Mouse (Mus musculus): ENCODE measurements around the gene Barx2.

DNA sequence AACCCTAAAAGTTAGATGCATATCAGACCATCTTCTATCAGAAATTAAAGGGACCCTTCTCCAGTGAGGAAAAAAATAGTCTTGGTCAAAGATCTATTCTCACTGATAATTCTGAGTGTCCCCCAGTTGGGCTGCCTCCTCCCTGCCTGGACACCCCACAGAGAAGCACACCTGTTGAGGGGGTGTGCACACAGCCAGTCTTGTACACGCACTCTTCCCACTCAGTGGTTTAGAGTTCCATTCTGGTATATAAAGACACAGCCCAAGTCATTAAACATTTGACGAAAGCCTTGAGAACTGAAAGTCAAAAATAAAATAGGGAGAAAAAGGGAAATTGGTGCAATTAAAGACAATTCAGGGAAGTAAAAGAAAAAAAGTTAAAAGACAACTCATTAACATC is 30.9 kb downstream of the Barx2 start:
- TF ChIP-seq GATA1 (IDR thresholded peaks at IDR 0.05; ENCODE audit: borderline replicate concordance, low read length) = no peak
- TF ChIP-seq FLI1 (IDR thresholded peaks at IDR 0.05; ENCODE audit: low read length) = no peak
